ENCODE assay signal across 29 mouse cellular contexts in the genomic region with DNA sequence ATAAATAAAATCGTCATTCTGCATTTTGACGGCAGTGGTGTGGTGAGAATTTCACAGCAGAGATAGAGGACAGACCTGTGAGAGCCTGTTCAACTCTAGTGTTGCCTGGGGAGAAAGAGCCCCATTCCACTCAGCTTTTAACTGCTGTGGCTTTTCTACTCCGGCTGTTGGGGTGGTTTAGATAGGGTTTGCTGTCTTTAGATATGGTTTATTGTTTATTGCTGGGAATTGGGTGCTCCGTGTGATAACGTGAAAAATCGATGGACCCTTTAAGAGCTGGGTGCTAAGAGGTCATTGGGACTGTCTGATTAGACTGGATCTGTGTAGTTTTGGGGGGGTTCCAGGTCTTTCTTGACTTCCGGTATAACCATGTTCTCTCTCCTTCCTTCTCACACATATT. TPM values are rescaled to one million over a fixed set of nuclear protein-coding genes. Genes with fewer than 3 reads are reported as not detected.
A peak's percentile ranks its signal among the peaks of the same experiment; 100 is the strongest.
DNase-seq lines count a peak whose midpoint lies in the region; ATAC-seq and TF ChIP-seq lines count a peak whose summit lies in the region.
"Had no signal": no experiment of that assay in that cellular context is flagged by ENCODE, and none has a peak within 500 bp of the region (broad histone marks: within the 10 kb centered on the region; RNA-seq: fewer than 3 reads in every experiment).

No protein-coding gene starts in this region.

- peak; percentile 60 for TF ChIP-seq EP300 in liver, embryonic 14.5 days (IDR thresholded peaks at IDR 0.05; ENCODE audit: low read depth)

- no peak overlapping the region for H3K9ac ChIP-seq in intestine, embryonic 15.5 days
- H3K9ac ChIP-seq in intestine, postnatal 0 days (ENCODE audit: low read depth, low read length), result no peak overlapping the region
- H3K9ac ChIP-seq in liver, embryonic 14.5 days (replicated peaks), result no peak overlapping the region
- H3K9ac ChIP-seq: embryonic facial prominence, embryonic 15.5 days; forebrain, embryonic 13.5 days; heart, embryonic 13.5 days; hindbrain, embryonic 15.5 days; limb, embryonic 12.5 days; neural tube, embryonic 13.5 days had no signal

- H3K9me3 ChIP-seq in intestine, embryonic 15.5 days, result no peaks in the 10 kb centered on the region
- H3K9me3 ChIP-seq in intestine, postnatal 0 days (ENCODE audit: control insufficient read depth), result no peaks in the 10 kb centered on the region
- H3K9me3 ChIP-seq in liver, embryonic 14.5 days (ENCODE audit: control insufficient read depth, low read length), result no peaks in the 10 kb centered on the region
- H3K9me3 ChIP-seq: embryonic facial prominence, embryonic 10.5 days; embryonic facial prominence, embryonic 15.5 days; forebrain, embryonic 13.5 days; heart, embryonic 13.5 days; hindbrain, embryonic 15.5 days; limb, embryonic 12.5 days; neural tube, embryonic 13.5 days had no signal

- no peak for DNase-seq in liver, embryonic 14.5 days (ENCODE audit: low read depth in 3 of 3, low spot score in 3 of 3)
- no peak for DNase-seq in layer of hippocampus, postnatal 36 days
- no peak for DNase-seq in kidney, postnatal 14 days
- DNase-seq: adrenal gland, postnatal 25 days; cerebellum, adult 11-12 months; cerebellum, postnatal 14 days; gastrocnemius, postnatal 14 days; heart, postnatal 10 days; kidney, adult 8-10 months; layer of hippocampus, adult 9-11 months; lung, adult 18-20 months; lung, postnatal 4 days; thymus, adult 2 months; thymus, postnatal 36 days had no signal

- H3K27ac ChIP-seq in intestine, embryonic 15.5 days, result no peak overlapping the region
- no peak overlapping the region for H3K27ac ChIP-seq in intestine, postnatal 0 days (ENCODE audit: low read depth, low read length)
- no peak overlapping the region for H3K27ac ChIP-seq in liver, embryonic 14.5 days
- H3K27ac ChIP-seq: embryonic facial prominence, embryonic 10.5 days; embryonic facial prominence, embryonic 15.5 days; forebrain, embryonic 13.5 days; heart, embryonic 13.5 days; hindbrain, embryonic 15.5 days; kidney, postnatal 0 days; limb, embryonic 12.5 days; neural tube, embryonic 13.5 days had no signal

- no peak overlapping the region for H3K4me3 ChIP-seq in intestine, embryonic 15.5 days (replicated peaks)
- no peak overlapping the region for H3K4me3 ChIP-seq in intestine, postnatal 0 days (ENCODE audit: low read depth, low read length)
- no peak overlapping the region for H3K4me3 ChIP-seq in liver, embryonic 14.5 days (ENCODE audit: insufficient read depth in 1 of 2, low read depth in 2 of 2, low read length in 2 of 2)
- H3K4me3 ChIP-seq: embryonic facial prominence, embryonic 10.5 days; embryonic facial prominence, embryonic 15.5 days; forebrain, embryonic 13.5 days; heart, embryonic 13.5 days; hindbrain, embryonic 15.5 days; limb, embryonic 12.5 days; neural tube, embryonic 13.5 days had no signal

- TF ChIP-seq CTCF in intestine, postnatal 0 days (IDR thresholded peaks at IDR 0.05; ENCODE audit: low read depth), result no peak
- no peak for TF ChIP-seq CTCF in liver, embryonic 14.5 days (IDR thresholded peaks at IDR 0.05; ENCODE audit: low read depth)

- H3K36me3 ChIP-seq in intestine, embryonic 15.5 days, result no peaks in the 10 kb centered on the region
- no peaks in the 10 kb centered on the region for H3K36me3 ChIP-seq in intestine, postnatal 0 days (ENCODE audit: control insufficient read depth, insufficient read depth)
- no peaks in the 10 kb centered on the region for H3K36me3 ChIP-seq in liver, embryonic 14.5 days (replicated peaks; ENCODE audit: control insufficient read depth, insufficient read depth, low read depth)
- H3K36me3 ChIP-seq: embryonic facial prominence, embryonic 10.5 days; embryonic facial prominence, embryonic 15.5 days; heart, embryonic 13.5 days; hindbrain, embryonic 15.5 days; limb, embryonic 12.5 days; neural tube, embryonic 13.5 days had no signal

- 49% methylated on average over 7 of the region's 7 CpGs for WGBS in intestine, embryonic 15.5 days
- 38% methylated on average over 7 of the region's 7 CpGs for WGBS in intestine, postnatal 0 days
- WGBS in liver, embryonic 14.5 days (ENCODE audit: insufficient replicate concordance), result 28% methylated on average over 7 of the region's 7 CpGs

- no peak overlapping the region for H3K4me2 ChIP-seq in intestine, embryonic 15.5 days (replicated peaks)
- H3K4me2 ChIP-seq in intestine, postnatal 0 days (replicated peaks; ENCODE audit: low read depth), result no peak overlapping the region
- H3K4me2 ChIP-seq in liver, embryonic 14.5 days (ENCODE audit: low read depth), result no peak overlapping the region
- H3K4me2 ChIP-seq: embryonic facial prominence, embryonic 15.5 days; forebrain, embryonic 13.5 days; heart, embryonic 13.5 days; hindbrain, embryonic 15.5 days; limb, embryonic 12.5 days; neural tube, embryonic 13.5 days had no signal

- no peaks in the 10 kb centered on the region for H3K27me3 ChIP-seq in intestine, embryonic 15.5 days (replicated peaks)
- no peaks in the 10 kb centered on the region for H3K27me3 ChIP-seq in intestine, postnatal 0 days (replicated peaks; ENCODE audit: control insufficient read depth, insufficient read depth, low read length)
- H3K27me3 ChIP-seq in liver, embryonic 14.5 days (ENCODE audit: control insufficient read depth, insufficient read depth, low read length), result no peaks in the 10 kb centered on the region

- H3K4me1 ChIP-seq in intestine, embryonic 15.5 days (replicated peaks), result peaks cover 28% of the 10 kb centered on the region
- H3K4me1 ChIP-seq in intestine, postnatal 0 days (replicated peaks; ENCODE audit: control insufficient read depth, insufficient read depth, low read length), result no peaks in the 10 kb centered on the region; the same call in 1 of the 2 replicates
- peaks cover 4 to 23% of the 10 kb centered on the region in 2 experiments for H3K4me1 ChIP-seq in liver, embryonic 14.5 days (replicated peaks; ENCODE audit: control insufficient read depth in 2 of 2, insufficient read depth in 2 of 2, low read length in 1 of 2)
- H3K4me1 ChIP-seq: hindbrain, embryonic 15.5 days had no signal

- ATAC-seq in intestine, embryonic 15.5 days, result peak; percentile 26; the same call in 1 of the 2 replicates
- no peak for ATAC-seq in intestine, postnatal 0 days
- ATAC-seq in common myeloid progenitor, adult 5-6 weeks (replicated peaks; ENCODE audit: low read depth, poor library complexity, severe bottlenecking), result peak; percentile 52
- ATAC-seq in liver, embryonic 14.5 days (ENCODE audit: insufficient read depth), result peak; percentile 74; the same call in 1 of the 2 replicates
- ATAC-seq in megakaryocyte-erythroid progenitor cell, adult 5-6 weeks (replicated peaks; ENCODE audit: low FRiP score, low TSS enrichment, poor library complexity, severe bottlenecking), result peak; percentile 87
- ATAC-seq: forebrain, embryonic 13.5 days; inflammation-experienced regulatory T-cells, adult 6 months; lung, postnatal 0 days; midbrain, embryonic 16.5 days had no signal

RNA-seq across cellular contexts. Expression of gene Zfp703, which starts 9.5 kb away (rescaled TPM):
- polyA plus RNA-seq in intestine, embryonic 15.5 days (2015; fragmentation: Nextera tagmentation; extraction: Ambion mirVana), result 15.4 and 16.4 TPM in 2 replicates
- 13.1 and 14.0 TPM in 2 replicates for polyA plus RNA-seq in intestine, postnatal 0 days (2015; fragmentation: Nextera tagmentation; extraction: Ambion mirVana)
- total RNA-seq in common myeloid progenitor, adult 5-6 weeks (2017), result 1.6 and 2.0 TPM in 2 replicates
- polyA plus RNA-seq in liver, embryonic 14.5 days (2012; rRNA removed), result 1.5 and 1.7 TPM in 2 replicates
- polyA plus RNA-seq in liver, embryonic 14.5 days (2014; fragmentation: Nextera tagmentation; extraction: Ambion mirVana), result 1.1 and 1.6 TPM in 2 replicates
- total RNA-seq in megakaryocyte-erythroid progenitor cell, adult 5-6 weeks (2014; fragmentation: Nextera tagmentation), result 10.3 and 26.8 TPM in 2 replicates
- 1.6 and 2.1 TPM in 2 replicates for total RNA-seq in megakaryocyte-erythroid progenitor cell, adult 5-6 weeks (2017)
- 10 to 100 TPM; 19.8 to 21.7 TPM for total RNA-seq in layer of hippocampus, postnatal 36 days (2021)
